Mouse (Mus musculus): ENCODE data around the gene Myo18a.

Gene Myo18a

GRCm38 (mm10) chr11:77872236-77872635 lies 109.2 kb downstream of the Myo18a start:
- no peak for DNase-seq (ENCODE audit: low spot score)

DNA sequence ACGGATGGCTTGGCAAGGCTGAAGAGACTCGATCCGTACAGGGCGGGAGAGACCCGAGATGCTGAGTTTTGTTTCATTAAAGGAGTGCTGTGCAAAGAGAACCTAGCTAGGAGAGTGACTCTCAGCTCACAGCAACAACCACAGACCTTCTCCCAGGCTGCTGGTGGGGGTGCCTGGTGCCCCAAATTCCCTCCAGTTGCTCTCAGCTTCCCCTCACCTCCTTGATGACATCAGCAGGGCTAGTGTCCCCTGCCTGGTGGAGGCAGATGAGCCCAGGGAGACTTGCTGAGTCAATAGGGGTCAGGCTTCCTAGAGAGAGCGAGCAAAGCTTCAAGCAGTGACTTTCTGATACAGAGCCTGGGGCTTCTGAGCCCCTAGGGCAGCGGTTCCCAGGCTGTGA lies 109.6 kb downstream of the Myo18a start:
- DNase-seq (ENCODE audit: low spot score) = no peak

- DNase-seq (ENCODE audit: low spot score) = no peak
These were observed 110.1 kb downstream of the Myo18a start for GRCm38 (mm10) chr11:77873116-77873515.

- no peak for DNase-seq (ENCODE audit: low spot score)
These were observed 111.7 kb downstream of the Myo18a start for GRCm38 (mm10) chr11:77874685-77875231.

- no peak for DNase-seq (ENCODE audit: low spot score)
These were observed 112.2 kb downstream of the Myo18a start for GRCm38 (mm10) chr11:77875269-77875668.

DNA sequence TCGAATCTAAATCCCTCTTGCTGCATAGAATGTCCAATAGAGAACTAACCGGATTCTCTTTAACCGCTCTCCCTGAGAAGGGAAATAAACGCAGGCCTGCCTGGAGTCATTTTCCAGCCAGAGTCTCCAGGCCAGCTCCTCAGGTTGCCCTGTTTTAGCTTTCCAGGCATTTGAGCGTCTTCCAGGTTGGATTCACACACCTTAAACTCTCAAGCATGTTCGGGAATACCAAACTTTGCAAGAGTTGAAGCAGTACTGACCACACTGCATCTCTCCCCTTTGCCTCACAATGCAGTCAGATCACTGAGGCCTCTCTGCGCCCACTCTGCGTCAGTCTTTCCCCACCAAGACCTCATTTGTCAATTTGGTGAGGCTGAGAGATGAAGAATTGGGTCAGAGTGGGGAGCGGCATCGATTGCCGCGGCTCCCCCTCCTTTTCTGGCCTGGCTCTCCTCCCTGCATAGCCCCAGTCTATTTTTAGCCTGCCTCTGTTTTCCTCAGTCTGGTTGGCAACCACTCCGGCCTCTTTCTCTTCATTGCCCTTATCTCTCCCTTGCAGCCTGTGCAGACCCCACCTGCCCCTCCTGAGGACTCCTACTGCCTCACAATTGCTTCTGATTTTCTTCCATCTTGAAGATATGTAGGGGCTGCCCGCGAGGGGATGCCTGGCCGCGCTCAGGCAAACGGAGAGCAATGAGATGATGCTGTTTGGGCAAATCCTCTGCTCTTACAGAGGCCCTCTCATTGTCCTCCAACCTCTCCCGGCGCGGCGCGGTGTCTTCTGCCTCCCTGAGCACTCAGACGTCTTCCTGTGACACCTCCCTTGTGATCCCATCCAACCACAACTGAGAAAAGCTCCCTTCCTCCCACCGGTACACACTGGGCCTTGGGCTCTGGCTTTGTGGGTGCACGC lies 113.1 kb downstream of the Myo18a start:
- DNase-seq (ENCODE audit: low spot score) = no peak

- DNase-seq (ENCODE audit: low spot score) = no peak
These were observed 113.7 kb downstream of the Myo18a start for GRCm38 (mm10) chr11:77876760-77877148.

DNA sequence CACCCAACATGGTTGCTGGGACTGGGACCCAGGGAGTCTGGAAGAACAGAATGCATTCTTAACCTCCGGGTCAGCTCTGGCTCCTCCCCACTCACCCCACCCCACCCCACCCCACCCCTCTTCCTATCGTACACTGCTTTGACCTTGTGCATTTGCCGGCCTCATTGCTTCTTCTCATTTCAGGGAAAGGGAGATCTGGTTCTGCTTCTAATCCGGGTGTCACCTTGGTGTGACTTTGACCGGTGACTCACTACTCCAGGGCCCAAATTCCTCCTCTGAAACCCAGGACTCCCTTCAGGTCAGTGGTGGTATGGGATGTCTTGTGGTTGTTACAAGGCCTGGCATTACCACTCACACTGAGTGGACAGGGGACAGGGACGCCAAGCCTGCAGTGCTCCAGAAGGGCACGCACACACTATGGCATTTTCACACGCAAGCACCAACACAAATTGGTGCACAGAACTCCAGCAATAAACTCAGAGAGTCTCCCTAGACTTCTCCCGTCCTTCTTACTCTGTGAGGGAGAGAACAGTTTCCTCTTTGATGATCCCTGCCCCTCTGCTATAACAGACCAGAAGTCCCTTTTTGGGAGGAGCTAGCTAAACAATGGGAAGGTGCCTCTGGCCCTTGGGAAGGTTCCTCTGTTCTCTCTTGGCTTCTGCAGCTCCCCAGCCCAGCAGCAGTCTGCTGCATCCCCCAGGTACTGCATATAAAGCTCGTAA lies 121.6 kb downstream of the Myo18a start:
- no peak for DNase-seq (ENCODE audit: low spot score)

DNA sequence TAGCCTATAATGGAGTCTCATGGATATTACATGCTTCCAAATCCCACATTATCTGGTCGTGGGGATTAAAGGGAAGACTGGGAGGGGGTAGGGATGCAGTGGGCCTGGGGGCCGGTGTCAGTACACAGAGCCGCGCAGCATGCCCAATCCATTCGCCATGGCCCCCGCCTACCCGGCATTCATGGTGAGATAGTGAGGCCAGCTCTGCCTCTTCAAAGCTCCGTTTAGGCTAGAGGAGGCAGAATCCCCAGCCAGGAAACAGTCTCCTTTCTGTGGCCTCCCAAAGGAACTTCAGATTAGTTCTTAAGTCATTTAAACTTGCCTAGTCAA lies 122.2 kb downstream of the Myo18a start:
- no peak for DNase-seq (ENCODE audit: low spot score)

DNA sequence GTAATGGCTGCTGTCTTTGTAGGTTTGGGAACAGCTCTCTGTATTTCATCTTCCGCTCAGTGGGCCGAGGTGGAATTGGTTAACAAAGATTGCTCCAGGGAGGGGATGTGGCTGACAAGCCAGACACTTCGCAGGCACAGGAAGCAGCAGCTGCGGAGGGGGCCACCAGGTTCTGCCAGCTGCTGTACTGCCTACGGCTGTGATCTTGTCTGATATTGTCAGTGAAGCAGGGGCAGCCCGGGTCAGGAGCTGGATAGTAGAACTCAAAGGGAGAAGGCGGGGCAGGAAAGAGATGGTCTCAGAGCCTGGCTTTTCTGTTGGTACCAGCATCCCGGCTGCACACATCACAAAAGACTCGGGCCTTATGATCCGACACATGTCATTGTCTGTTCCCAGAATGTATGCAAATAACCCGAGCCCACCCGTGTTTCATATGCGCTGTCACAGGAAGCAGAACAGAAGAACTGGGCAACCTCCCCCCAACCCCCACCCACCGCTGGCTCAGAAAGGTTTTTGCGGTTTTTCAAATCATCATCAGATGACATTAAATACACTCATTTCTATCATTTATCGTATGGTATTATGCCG lies 124.4 kb downstream of the Myo18a start:
- no peak for DNase-seq (ENCODE audit: low spot score)

GRCm38 (mm10) chr11:77888846-77889245 lies 125.8 kb downstream of the Myo18a start:
- no peak for DNase-seq (ENCODE audit: low spot score)

DNA sequence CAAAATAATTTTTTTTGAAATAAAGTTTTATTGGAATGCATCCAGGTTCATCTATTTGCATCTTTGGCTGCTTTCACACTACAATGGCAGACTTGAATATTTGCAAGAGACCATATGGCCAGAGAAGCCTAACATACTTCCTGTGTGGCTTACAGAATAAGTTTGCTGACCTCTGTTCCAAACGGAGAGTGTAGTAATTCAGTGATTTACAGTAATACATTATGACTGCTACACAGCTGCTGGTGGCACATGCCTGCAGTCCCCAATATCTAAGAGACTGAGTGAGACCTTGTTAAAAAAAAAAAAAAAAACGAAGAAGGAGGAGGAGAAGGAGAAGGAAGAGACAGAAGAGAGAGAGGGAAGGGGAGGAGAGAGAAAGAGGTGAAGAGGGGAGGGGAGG lies 126.4 kb downstream of the Myo18a start:
- no peak for DNase-seq (ENCODE audit: low spot score)

DNA sequence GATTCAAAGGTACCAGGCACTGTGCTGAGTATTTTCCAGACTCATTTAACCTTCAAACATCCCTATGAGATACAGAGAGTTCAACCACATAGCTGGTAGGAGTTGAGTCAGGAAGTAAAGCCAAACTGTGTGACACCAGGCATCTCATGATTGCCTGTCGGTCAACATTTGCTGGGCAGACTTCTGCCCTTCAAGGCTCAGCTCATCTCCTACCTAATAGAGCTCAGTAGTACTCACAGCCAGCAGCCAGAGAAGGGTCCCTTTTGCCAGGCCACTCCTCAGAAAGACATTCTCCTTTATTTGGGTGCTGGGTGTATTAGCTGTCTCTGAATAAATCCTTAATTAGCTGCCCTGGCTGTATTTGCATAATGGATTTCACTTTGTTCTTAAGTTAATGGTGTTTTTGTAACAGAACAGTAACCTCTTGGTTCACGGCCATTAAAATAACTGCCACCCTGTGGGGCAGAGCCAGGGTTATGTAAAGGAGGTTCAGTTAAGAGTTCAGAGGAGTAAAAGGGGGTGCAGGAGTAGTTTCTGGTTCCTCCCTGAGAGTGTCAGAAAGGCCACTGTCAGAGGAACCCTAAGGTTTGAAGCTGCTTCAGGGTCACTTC lies 127.7 kb downstream of the Myo18a start:
- DNase-seq (ENCODE audit: low spot score) = no peak

- no peak for DNase-seq (ENCODE audit: low spot score)
These were observed 129.8 kb downstream of the Myo18a start for GRCm38 (mm10) chr11:77892883-77893282.

GRCm38 (mm10) chr11:77893283-77893682 lies 130.2 kb downstream of the Myo18a start:
- DNase-seq (ENCODE audit: low spot score) = no peak

- DNase-seq (ENCODE audit: low spot score) = peak; percentile 81
These were observed 131.0 kb downstream of the Myo18a start, which contains the start of gene Pipox for GRCm38 (mm10) chr11:77893787-77894718. Gene Pipox (minus strand): TSS chr11:77894096.

DNA sequence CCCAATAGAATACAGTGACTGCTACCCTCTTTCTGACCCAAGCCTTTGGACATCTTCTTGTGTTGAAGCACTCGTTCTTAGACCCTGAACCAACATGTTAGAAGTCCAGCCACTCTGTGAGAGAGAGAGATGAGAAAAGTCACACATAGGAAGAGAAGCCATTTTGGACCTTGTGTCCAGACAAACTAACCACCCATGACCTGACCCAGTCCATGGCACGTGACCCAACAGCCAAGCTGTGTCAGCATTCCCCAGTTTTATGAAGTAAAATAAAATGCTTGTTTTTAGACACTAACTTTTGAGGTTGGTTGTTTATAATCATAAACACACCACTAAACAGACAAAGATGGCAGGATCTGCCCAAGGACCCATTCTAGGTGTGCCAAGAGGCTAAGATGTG lies 131.9 kb downstream of the Myo18a start:
- DNase-seq (ENCODE audit: low spot score) = no peak

DNA sequence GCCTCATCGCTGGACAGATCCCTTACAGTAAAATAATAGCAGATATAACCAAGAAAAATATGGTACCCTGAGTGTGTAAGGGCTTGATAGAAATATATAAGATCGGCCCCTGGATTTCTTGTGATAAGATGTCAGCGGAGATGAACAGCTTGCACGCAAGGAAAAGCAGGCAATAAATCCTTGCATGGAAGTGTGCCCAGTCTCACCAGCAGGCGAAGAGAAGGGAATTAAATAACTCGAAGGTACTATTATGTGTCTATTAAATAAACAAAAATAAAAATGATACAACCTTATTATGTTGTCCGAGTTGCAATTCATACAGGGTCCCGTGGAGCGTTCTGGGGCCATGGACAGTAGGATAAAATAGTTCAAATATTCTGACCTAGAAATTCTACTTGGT lies 133.0 kb downstream of the Myo18a start:
- DNase-seq (ENCODE audit: low spot score) = no peak

- no peak for DNase-seq (ENCODE audit: low spot score)
These were observed 133.4 kb downstream of the Myo18a start for GRCm38 (mm10) chr11:77896480-77896819.

DNA sequence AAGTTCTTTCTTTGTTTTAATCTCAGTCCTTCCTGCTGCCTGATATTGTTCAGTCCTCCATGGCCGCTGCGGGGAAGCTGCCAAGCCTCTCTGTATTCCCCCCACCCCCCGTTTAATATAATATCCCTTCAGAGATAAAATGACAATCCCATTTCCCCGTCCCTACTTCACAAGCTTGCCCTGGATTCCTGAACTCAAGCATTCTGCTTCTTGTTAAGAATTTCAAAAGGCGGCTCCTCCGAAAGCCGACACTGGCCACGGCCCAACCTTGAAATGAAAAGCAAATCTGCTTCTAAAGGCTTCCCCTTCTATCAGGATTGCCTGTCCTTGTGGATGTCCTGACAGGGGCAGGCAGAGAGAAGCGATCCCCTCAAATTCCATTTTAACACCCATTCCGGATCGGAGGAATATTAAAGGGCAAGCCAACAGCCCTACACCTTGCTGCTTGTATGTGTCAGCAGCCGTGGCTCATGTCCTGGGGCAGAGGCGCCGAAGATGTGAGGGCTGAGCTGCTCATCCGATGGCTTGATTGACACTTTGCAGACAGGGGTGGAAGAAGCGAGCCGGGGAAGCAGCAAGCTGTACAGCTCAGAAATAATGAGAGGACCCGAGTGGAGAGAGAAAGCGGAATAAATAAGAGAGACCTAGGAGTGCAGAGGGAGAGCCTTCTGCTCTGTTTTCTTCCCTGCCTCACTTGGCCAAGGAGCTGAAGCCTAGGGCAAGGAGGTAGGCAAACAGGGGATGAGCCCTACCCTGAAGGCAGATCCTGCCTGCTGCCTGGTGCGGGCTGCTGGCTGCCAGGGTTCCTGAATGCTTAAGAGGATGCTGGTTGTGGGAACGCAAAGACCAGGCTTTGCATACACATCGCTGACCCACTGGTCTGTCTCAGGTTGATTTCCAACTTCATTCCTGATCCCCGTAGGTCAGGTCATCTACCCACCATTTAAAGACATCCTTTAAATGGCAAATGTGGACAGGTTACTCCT lies 134.1 kb downstream of the Myo18a start:
- no peak for DNase-seq (ENCODE audit: low spot score)

Data from testis, postnatal 14 days (tissue).